Mouse (Mus musculus) embryonic facial prominence, embryonic 12.5 days (tissue): ENCODE results near the gene Shank2. TPM values are rescaled to one million over a fixed set of nuclear protein-coding genes. Genes with fewer than 3 reads are reported as not detected.

Experiments
- ATAC-seq: fragments of 200-750 bp; cut with Nextera tagmentation; 2 replicates; pipeline ENCODE4 v1.8.0; 2017; ENCODE audit not compliant: insufficient number of reproducible peaks, insufficient read depth, low FRiP score, low TSS enrichment
- H3K27ac ChIP-seq: fragments of 300-500 bp; sonication (generic); 2 replicates; pipeline ENCODE4 v1.5.1; 2016; ENCODE audit warnings: mild to moderate bottlenecking
- H3K27me3 ChIP-seq: fragments of 300-500 bp; sonication (generic); 2 replicates; pipeline ENCODE4 v1.6.1; 2016; ENCODE audit warnings: mild to moderate bottlenecking, moderate library complexity
- H3K36me3 ChIP-seq: fragments of 300-500 bp; sonication (generic); 2 replicates; pipeline ENCODE4 v1.6.1; 2016; ENCODE audit warnings: mild to moderate bottlenecking
- H3K4me1 ChIP-seq: fragments of 300-500 bp; sonication (generic); 2 replicates; pipeline ENCODE4 v1.6.1; 2016
- H3K4me2 ChIP-seq: fragments of 300-500 bp; sonication (generic); replicated peaks from 2 replicates; pipeline ENCODE4 v1.6.1; 2016; ENCODE audit warnings: mild to moderate bottlenecking, moderate library complexity
- H3K4me3 ChIP-seq: fragments of 300-500 bp; sonication (generic); 2 replicates; pipeline ENCODE4 v1.5.1; 2016; ENCODE audit warnings: mild to moderate bottlenecking
- H3K9ac ChIP-seq: fragments of 300-500 bp; sonication (generic); 2 replicates; pipeline ENCODE4 v1.6.1; 2016; ENCODE audit warnings: mild to moderate bottlenecking, moderate library complexity
- H3K9me3 ChIP-seq: fragments of 300-500 bp; sonication (generic); 2 replicates; pipeline ENCODE4 v1.6.1; 2016; ENCODE audit warnings: mild to moderate bottlenecking, moderate library complexity
- WGBS: fragments of 180-500 bp; shearing (Covaris S2); methylation state at CpG from one replicate; pipeline ENCODE4 v1.1.7; 2016; 5-methylcytosine and 5-hydroxymethylcytosine counted together
- polyA plus RNA-seq: library from polyadenylated mRNA; unstranded; fragments of >200 nt; fragmentation: Nextera tagmentation; extraction: Ambion mirVana; gene quantifications from 2 replicates; pipeline ENCODE4 v1.2.1, GENCODE M21; 2016

The Shank2 gene
- polyA plus RNA-seq, 1 experiment from 2014 or later, result 1.00 TPM

- Histone ChIP-seq H3K27me3 (no peaks in the 10 kb centered on the region), H3K9ac (no peak overlapping the region), H3K4me2 (no peak overlapping the region), H3K27ac (no peak overlapping the region), H3K36me3 (no peaks in the 10 kb centered on the region), H3K9me3 (no peaks in the 10 kb centered on the region), H3K4me3 (no peak overlapping the region), H3K4me1 (no peaks in the 10 kb centered on the region)
- WGBS, result 66% methylated on average over 2 of the region's 2 CpGs
- ATAC-seq, result no peak
These were observed 142.2 kb downstream of the Shank2 start for GRCm38 (mm10) chr7:144143941-144144340.

- Histone ChIP-seq H3K4me2 (no peak overlapping the region), H3K4me1 (no peaks in the 10 kb centered on the region), H3K27me3 (no peaks in the 10 kb centered on the region), H3K9ac (no peak overlapping the region), H3K36me3 (no peaks in the 10 kb centered on the region), H3K4me3 (no peak overlapping the region), H3K9me3 (no peaks in the 10 kb centered on the region), H3K27ac (no peak overlapping the region)
- ATAC-seq, result no peak
- 76% methylated on average over 4 of the region's 4 CpGs for WGBS
These were observed 146.4 kb downstream of the Shank2 start for GRCm38 (mm10) chr7:144148111-144148510.

GRCm38 (mm10) chr7:144153124-144153523 is 151.4 kb downstream of the Shank2 start:
- no peak for ATAC-seq
- H3K9me3 ChIP-seq, result no peaks in the 10 kb centered on the region
- 53% methylated on average over 4 of the region's 4 CpGs for WGBS

GRCm38 (mm10) chr7:144153682-144154081 is 152.0 kb downstream of the Shank2 start:
- H3K4me2 ChIP-seq, result no peak overlapping the region
- 59% methylated on average over 8 of the region's 8 CpGs for WGBS
- no peaks in the 10 kb centered on the region for H3K36me3 ChIP-seq
- H3K4me1 ChIP-seq, result no peaks in the 10 kb centered on the region
- H3K27ac ChIP-seq, result no peak overlapping the region
- no peak for ATAC-seq
- H3K27me3 ChIP-seq, result no peaks in the 10 kb centered on the region
- no peaks in the 10 kb centered on the region for H3K9me3 ChIP-seq
- no peak overlapping the region for H3K9ac ChIP-seq
- H3K4me3 ChIP-seq, result no peak overlapping the region

More at GRCm38 (mm10) chr7:144153124-144153523, 151.4 kb downstream of the Shank2 start:
- Histone ChIP-seq H3K36me3 (no peaks in the 10 kb centered on the region), H3K27ac (no peak overlapping the region), H3K27me3 (no peaks in the 10 kb centered on the region), H3K9ac (no peak overlapping the region), H3K4me3 (no peak overlapping the region), H3K4me2 (no peak overlapping the region), H3K4me1 (no peaks in the 10 kb centered on the region)

- no peak overlapping the region for H3K9ac ChIP-seq
- ATAC-seq, result no peak
- no peaks in the 10 kb centered on the region for H3K27me3 ChIP-seq
- H3K4me3 ChIP-seq, result no peak overlapping the region
- no peak overlapping the region for H3K4me2 ChIP-seq
- no peaks in the 10 kb centered on the region for H3K4me1 ChIP-seq
- 85% methylated on average over 8 of the region's 8 CpGs for WGBS
- H3K27ac ChIP-seq, result no peak overlapping the region
- H3K9me3 ChIP-seq, result no peaks in the 10 kb centered on the region
- no peaks in the 10 kb centered on the region for H3K36me3 ChIP-seq
These were observed 156.2 kb downstream of the Shank2 start for GRCm38 (mm10) chr7:144157936-144158335.

- Histone ChIP-seq H3K9me3 (no peaks in the 10 kb centered on the region), H3K4me1 (no peaks in the 10 kb centered on the region), H3K4me3 (no peak overlapping the region), H3K27me3 (no peaks in the 10 kb centered on the region), H3K36me3 (no peaks in the 10 kb centered on the region), H3K27ac (no peak overlapping the region), H3K9ac (no peak overlapping the region), H3K4me2 (no peak overlapping the region)
- ATAC-seq, result no peak
- 83% methylated on average over 8 of the region's 8 CpGs for WGBS
These were observed 157.8 kb downstream of the Shank2 start for GRCm38 (mm10) chr7:144159556-144159955.

- H3K4me3 ChIP-seq, result no peak overlapping the region
- ATAC-seq, result no peak
- no peaks in the 10 kb centered on the region for H3K36me3 ChIP-seq
- H3K27ac ChIP-seq, result no peak overlapping the region
- no peak overlapping the region for H3K4me2 ChIP-seq
- 65% methylated on average over 2 of the region's 2 CpGs for WGBS
- no peaks in the 10 kb centered on the region for H3K27me3 ChIP-seq
- no peaks in the 10 kb centered on the region for H3K4me1 ChIP-seq
- H3K9ac ChIP-seq, result no peak overlapping the region
- H3K9me3 ChIP-seq, result no peaks in the 10 kb centered on the region
These were observed 158.3 kb downstream of the Shank2 start for GRCm38 (mm10) chr7:144160066-144160465.

- 80% methylated on average over 15 of the region's 15 CpGs for WGBS
- Histone ChIP-seq H3K9me3 (no peaks in the 10 kb centered on the region), H3K4me2 (no peak overlapping the region), H3K27me3 (no peaks in the 10 kb centered on the region), H3K36me3 (no peaks in the 10 kb centered on the region), H3K27ac (no peak overlapping the region), H3K4me3 (no peak overlapping the region), H3K9ac (no peak overlapping the region), H3K4me1 (no peaks in the 10 kb centered on the region)
- no peak for ATAC-seq
These were observed 159.0 kb downstream of the Shank2 start for GRCm38 (mm10) chr7:144160646-144161249.

- WGBS, result 75% methylated on average over 5 of the region's 5 CpGs
These were observed 168.5 kb downstream of the Shank2 start for GRCm38 (mm10) chr7:144170272-144170671.

GRCm38 (mm10) chr7:144170686-144171085 is 169.0 kb downstream of the Shank2 start:
- 72% methylated on average over 9 of the region's 9 CpGs for WGBS
- H3K4me3 ChIP-seq, result no peak overlapping the region
- H3K27me3 ChIP-seq, result peaks cover 29% of the 10 kb centered on the region
- H3K9ac ChIP-seq, result no peak overlapping the region
- no peak for ATAC-seq
- H3K9me3 ChIP-seq, result no peaks in the 10 kb centered on the region
- H3K4me2 ChIP-seq, result no peak overlapping the region
- H3K36me3 ChIP-seq, result no peaks in the 10 kb centered on the region
- H3K4me1 ChIP-seq, result peaks cover 4% of the 10 kb centered on the region; the same call in 1 of the 2 replicates
- H3K27ac ChIP-seq, result no peak overlapping the region

More at GRCm38 (mm10) chr7:144170272-144170671, 168.5 kb downstream of the Shank2 start:
- Histone ChIP-seq H3K36me3 (no peaks in the 10 kb centered on the region), H3K27ac (no peak overlapping the region), H3K27me3 (peaks cover 25% of the 10 kb centered on the region), H3K9ac (no peak overlapping the region), H3K4me1 (no peaks in the 10 kb centered on the region), H3K4me2 (no peak overlapping the region), H3K9me3 (no peaks in the 10 kb centered on the region), H3K4me3 (no peak overlapping the region)
- ATAC-seq, result no peak

- no peak overlapping the region for H3K9ac ChIP-seq
- peaks cover 51% of the 10 kb centered on the region for H3K27me3 ChIP-seq
- H3K36me3 ChIP-seq, result no peaks in the 10 kb centered on the region
- no peak overlapping the region for H3K4me2 ChIP-seq
- H3K27ac ChIP-seq, result no peak overlapping the region
- no peaks in the 10 kb centered on the region for H3K9me3 ChIP-seq
- H3K4me1 ChIP-seq, result peaks cover 9% of the 10 kb centered on the region; the same call in 1 of the 2 replicates
- WGBS, result 85% methylated on average over 6 of the region's 6 CpGs
- ATAC-seq, result no peak
- H3K4me3 ChIP-seq, result no peak overlapping the region
These were observed 172.1 kb downstream of the Shank2 start for GRCm38 (mm10) chr7:144173869-144174268.

GRCm38 (mm10) chr7:144174329-144174728 is 172.6 kb downstream of the Shank2 start:
- no peak for ATAC-seq
- 82% methylated on average over 14 of the region's 14 CpGs for WGBS
- Histone ChIP-seq H3K9ac (no peak overlapping the region), H3K4me1 (peaks cover 9% of the 10 kb centered on the region; the same call in 1 of the 2 replicates), H3K4me2 (no peak overlapping the region), H3K36me3 (no peaks in the 10 kb centered on the region), H3K27ac (no peak overlapping the region), H3K27me3 (peaks cover 51% of the 10 kb centered on the region), H3K4me3 (no peak overlapping the region), H3K9me3 (no peaks in the 10 kb centered on the region)
